Mouse (Mus musculus) MEL (cell line): ENCODE data around the gene Olfml3.

Experiments used
- CTCF ChIP-seq, 3 experiments: IDR thresholded peaks in 2 of 3; conservative IDR thresholded peaks in 1 of 3; 2 replicates each; pipeline ENCODE4 v1.5.1; 2011 to 2012; ENCODE audit warnings: low read length in 3 of 3, low read depth in 2 of 3, mild to moderate bottlenecking in 2 of 3, improper control_type of control experiment in 1 of 3, inconsistent platforms in 1 of 3, mixed read lengths in 1 of 3, moderate library complexity in 1 of 3; ENCODE audit not compliant: control insufficient read depth in 1 of 3, insufficient read depth in 1 of 3, poor library complexity in 1 of 3, severe bottlenecking in 1 of 3
- POLR2A ChIP-seq, 2 experiments: IDR thresholded peaks; 2 replicates each; pipeline ENCODE4 v1.6.1; 2011 to 2012; ENCODE audit warnings: low read length in 2 of 2, mild to moderate bottlenecking in 2 of 2, control low read depth in 1 of 2, improper control_type of control experiment in 1 of 2, low read depth in 1 of 2, moderate library complexity in 1 of 2; ENCODE audit not compliant: control insufficient read depth in 1 of 2, insufficient read depth in 1 of 2, poor library complexity in 1 of 2
- SIN3A ChIP-seq: IDR thresholded peaks from 2 replicates; pipeline ENCODE4 v1.6.1; 2012; ENCODE audit warnings: low read length, improper control_type of control experiment, inconsistent platforms

DNA sequence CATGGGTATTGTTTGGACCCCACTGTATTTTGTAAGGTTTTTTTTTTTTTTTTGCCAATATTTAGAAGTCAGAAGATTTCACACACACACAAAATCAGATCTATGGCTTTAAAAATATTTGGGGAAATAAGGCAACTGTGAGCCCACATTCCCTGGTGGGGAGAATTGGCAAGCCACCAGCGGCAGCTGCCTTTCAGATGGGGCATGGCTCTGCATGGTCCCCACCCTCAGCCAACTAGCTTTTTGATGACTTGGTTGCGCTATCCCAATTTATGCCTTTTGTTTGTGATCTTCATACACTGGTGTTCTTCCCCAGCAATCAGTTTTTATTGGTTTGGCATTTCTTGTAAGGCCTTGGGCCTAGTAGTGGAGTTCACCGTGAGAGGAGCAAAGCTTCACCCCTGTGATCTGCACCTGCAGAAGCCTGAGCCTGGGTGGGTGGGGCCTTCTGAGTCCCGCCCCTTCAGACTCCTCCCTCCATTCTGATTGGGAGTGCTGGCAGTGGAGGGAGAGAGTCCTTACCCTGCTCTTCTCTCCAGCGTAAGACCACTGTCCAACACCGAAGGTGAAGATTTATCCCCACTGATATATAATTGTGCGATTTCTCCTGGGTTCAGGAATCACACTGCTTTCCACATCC is 23.4 kb downstream of the Olfml3 start:
- TF ChIP-seq POLR2A (IDR thresholded peaks at IDR 0.05; ENCODE audit: control insufficient read depth in 1 of 2, insufficient read depth in 1 of 2, low read depth in 1 of 2, low read length in 2 of 2, poor library complexity in 1 of 2) = no peak
- TF ChIP-seq CTCF (IDR thresholded peaks at IDR 0.05 in 2 of 3, conservative IDR thresholded peaks at IDR 0.05 in 1 of 3; ENCODE audit: control insufficient read depth in 1 of 3, insufficient read depth in 1 of 3, low read depth in 2 of 3, low read length in 3 of 3, poor library complexity in 1 of 3, severe bottlenecking in 1 of 3) = no peak
- no peak for TF ChIP-seq SIN3A
